Mouse (Mus musculus) frontal cortex, postnatal 25 days (tissue): ENCODE data around the gene Ctns.
A peak's percentile ranks its signal among the peaks of the same experiment; 100 is the strongest.

Source experiments
- DNase-seq, 2 experiments: peaks; one replicate each; pipeline ENCODE4 v3.0.0; 2022; ENCODE audit warnings: low spot score in 2 of 2

Ctns gene

DNA sequence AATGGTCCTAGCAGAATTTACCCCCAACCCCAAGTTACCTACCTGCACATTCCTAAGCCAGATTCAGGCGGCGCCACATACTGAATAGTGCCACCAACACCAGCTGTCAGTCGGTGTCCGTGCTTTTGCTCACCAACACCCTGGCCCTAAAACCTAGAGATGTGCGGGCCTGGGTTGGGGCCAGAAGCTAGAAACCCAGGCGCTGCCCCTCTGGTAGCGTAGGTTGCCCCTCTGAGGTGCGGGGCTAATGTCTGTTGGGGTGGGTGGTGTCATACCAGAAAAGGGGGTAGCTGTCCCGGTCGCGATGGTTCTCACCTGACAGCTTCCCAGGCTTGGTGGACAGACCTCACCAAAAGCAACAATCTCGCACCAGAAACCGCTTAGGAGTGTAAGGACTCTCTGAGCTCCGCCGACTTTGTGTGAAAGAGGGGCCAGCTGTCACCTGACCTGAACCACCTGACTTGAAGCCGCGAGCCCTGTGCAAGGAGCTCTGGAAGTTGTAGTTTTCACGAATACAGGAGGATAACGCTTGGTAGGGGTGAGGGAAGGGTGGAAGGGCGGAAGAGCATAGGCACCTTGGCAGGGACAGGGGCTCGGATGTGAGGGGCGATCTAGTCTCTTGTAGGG lies at the start of gene Ctns:
Gene Ctns (minus strand): TSS at position 440 of the 627 bp plus-strand sequence.
- DNase-seq: peak in 1 of 2 experiments; percentile 80

DNA sequence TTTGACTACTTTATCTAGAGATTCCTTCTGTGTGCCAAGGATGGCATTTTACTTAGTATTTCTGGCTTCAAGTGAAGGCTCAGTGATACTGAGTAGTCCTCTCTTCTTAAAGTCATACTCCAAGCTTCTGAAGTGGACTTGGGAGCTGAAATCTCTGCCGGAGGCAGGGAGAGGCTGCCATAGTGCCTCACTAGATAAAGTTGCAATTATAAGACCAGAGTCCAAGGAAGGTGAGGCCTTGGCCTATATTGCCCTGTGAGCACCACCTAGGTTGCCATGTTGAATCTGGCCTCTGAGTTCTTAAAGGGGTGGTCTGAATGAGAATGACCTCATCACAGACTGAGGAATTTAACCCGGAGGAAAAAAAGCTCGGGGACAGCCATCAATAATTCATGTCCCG lies 43.9 kb upstream of the Ctns start:
- no peak for DNase-seq

DNA sequence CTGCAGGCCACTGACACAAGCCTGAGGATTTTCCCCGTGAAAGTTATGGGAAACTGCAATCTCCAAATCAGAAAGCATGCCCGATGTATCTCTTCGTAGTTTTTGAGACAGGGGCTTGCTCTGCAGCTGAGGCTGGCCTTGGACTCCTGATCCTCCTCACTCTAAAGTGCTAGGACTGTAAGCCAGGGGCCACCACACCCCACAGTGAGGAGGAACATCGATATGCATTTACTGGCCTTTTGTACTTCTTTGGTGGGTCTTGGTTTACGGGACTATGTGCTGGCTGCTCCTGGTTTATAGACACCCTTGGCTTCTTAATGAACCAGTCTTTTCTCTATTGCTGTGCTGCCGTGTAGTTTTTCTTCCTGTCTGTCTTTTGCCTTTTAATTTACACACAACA lies 43.4 kb upstream of the Ctns start:
- DNase-seq: no peak

DNA sequence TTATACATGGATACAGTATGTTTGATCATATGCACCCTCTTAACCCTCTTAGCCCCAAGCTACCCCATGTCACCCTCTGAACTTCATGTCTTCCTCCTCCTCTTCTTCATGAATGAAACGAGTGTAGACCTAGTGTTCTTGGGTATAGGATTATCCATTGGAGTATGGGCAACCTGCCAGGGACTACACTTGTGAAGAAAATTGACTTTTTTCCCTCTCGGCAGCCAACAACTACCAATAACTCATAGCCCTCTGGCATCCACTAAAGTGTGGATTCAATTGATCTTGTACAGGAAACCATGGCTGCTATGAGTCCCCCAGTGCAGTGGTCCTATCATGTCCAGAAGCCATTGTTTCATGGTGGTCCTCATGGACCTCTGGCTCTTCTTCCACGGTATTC lies 37.9 kb upstream of the Ctns start:
- no peak for DNase-seq

DNA sequence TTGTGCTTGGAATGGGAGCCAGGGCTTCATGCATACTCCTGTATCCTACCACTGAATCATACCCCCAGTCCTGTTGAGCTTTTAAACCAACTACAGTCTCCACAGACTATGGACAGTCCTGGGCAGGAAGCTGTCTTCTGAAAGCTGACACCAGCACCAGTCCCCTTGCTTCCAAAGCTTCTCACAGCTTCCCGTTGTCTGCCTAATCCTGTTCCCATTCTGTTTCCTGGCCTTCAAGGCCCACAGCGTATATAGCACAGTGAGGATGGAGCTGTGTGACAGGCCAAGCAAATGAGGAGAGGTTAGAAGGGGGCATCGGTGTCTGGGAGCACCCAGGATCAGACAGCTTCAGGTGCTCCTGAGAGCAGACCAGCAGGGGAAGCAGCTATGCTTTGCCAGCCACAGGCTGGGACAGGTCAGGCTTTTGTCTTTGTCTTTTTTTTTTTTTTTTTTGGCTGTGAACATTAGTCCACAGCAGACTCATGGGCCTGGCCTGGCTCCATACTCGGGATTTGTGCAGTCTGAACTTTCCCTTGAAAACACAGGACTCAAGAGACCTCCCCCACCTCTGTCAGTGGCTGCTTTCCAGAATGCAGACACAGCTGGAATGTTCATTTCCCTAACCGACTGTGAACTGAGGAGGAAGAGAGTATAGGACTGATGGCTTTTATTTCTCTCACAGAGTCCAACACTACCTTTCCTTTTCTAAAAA lies 37.3 kb upstream of the Ctns start:
- DNase-seq: no peak

DNA sequence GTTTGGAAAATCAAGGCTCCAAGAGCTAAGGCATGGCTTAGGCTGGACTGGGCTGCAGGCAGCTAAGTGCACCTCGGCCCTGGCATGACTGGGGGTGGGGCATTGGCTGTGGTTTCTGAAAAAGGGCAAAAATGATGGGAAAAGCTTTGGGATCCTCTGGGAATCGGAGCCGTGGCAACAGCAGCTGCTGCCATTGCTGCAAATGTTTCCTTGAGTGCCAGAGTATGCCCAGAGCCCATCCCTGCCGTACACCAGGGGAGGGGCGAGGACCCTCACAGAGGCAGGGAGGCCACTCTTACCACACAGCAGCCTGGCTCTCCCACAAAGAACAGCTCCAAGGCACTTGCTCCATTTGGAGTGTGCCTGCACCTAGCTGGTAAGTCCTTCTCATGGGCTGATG lies 35.1 kb upstream of the Ctns start, which contains the start of gene Trpv1:
Gene Trpv1 (plus strand): TSS at position 301 of the 400 bp plus-strand sequence.
- DNase-seq: no peak

DNA sequence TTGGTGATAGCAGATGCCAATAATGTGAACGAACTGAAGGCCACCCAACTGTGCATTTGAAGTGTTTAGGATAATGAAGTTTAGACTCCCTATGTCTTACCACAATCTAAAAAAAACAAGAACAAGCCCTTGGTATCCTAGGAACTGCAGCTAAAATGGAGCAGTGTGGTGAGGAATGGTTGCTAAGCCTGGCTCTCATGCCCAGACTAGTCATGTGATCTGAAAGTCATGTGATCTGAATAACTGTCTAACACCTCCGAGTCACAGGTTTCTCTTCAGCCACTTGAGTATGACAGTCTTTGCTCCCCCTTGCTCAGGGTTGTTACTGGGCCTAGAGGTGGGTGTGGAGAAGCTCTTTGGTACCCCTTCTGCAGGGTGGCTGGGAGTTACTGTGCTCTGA lies 33.7 kb upstream of the Ctns start:
- no peak for DNase-seq

DNA sequence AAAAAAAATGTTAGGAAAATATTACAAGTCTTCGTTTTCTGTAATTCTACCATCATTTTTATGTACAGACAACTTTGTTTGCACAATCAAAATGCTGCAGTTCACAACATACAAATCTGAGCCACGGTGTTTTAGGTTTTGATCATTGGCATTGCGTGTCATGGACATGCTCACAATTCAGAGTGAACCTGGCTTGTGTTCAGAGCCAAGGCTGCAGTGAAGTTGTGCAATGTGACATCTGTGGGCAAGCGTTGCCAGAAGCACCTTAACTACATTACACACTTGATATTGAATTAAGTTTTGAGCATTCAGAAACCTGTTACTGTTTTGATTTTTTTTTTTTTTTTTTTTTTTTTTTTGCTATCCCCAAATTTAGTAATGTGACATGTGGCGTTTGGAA lies 31.2 kb upstream of the Ctns start:
- DNase-seq: no peak

DNA sequence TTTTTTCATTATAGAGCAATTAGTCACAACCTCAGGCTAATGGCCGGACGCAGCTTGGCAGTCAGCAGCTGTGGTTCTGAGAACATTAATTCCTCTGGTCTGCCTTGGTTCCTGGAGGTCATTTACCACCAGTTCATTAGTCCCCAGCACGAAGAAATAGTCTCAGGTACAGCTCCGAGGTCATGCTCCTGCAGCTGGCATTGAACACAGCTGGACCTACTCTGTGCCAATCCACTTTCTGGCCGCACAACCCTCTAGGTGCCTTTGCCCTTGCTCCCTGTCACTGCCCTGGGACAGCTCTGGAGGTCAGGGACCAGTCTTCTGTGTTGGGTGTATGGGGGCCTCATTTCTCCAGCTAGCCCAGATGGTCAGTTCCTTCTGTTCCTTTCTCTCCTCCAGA lies 30.0 kb upstream of the Ctns start:
- DNase-seq: no peak

DNA sequence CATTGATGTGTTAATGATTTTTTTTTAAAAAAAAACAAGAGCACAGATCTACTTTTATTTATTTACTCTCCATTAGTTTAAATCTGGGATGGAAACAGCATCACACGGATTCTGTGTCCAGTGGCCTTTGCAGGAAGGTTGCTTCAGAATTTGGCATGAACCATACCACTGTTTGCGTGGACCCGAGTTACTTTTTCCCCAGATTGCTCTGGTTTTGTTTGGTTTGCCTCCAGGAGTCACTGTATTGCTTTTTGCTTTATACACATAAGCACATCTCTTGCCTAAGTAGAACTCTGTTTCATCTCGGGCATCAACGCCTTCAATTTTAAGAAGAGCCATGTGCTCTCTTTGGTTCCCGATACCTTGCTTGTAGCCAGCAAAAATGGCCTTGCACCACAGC lies 27.0 kb upstream of the Ctns start:
- no peak for DNase-seq

DNA sequence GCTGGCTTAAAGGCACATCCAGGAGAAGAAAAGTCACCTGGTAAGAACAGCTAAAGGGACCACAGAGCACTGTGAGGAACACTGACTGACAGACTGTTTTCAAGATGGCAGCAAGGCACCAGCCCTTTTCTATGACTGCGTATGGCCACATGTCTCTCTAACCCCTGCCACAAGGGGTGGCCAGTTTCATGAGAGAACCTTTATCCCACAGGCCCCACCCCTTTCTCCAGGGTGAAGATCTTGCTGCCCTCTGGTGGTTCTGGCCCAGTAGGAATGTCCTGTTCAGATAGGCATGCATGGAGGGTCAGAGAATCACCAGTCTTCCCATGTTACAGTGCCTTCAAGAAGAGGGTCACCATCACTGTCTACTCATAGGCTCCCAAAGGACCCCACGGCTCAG lies 25.1 kb upstream of the Ctns start:
- no peak for DNase-seq

DNA sequence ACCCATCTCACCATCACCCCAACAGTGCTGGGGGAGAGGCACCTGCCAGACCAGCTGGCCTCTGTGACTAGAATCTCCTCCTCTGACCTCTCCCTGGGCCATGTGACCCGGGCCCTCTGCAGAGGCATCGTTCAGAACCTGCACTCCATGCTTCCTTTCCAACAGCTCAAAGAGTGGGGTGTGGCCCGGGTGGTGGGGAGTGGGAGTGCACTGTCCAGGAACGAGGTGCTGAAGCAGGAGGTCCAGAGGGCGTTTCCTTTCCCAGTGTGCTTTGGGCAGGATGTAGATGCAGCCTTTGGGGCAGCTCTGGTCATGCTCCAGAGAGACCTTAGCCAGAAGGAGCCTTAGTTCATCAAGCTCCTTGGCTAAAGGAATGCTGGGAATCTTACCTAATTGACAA lies 24.0 kb upstream of the Ctns start:
- no peak for DNase-seq

DNA sequence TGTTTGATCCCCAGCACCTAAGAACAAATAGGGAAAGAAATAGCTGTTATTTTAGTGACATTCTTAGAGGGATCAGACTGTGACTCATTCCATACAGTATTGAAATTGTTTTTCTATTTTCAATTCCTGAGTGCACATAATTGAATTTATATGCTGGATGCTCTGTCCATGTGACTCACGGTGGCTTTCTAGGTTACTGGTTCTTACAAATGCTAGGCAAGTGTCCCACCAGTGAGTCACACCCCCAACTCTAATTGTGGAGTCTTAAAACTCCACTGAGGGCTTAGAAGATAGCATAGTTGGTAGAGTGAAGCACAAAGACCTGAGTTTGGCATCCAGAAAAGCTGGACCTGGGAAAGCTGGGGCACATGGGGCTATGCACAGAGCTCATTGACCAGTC lies 21.8 kb upstream of the Ctns start:
- no peak for DNase-seq

DNA sequence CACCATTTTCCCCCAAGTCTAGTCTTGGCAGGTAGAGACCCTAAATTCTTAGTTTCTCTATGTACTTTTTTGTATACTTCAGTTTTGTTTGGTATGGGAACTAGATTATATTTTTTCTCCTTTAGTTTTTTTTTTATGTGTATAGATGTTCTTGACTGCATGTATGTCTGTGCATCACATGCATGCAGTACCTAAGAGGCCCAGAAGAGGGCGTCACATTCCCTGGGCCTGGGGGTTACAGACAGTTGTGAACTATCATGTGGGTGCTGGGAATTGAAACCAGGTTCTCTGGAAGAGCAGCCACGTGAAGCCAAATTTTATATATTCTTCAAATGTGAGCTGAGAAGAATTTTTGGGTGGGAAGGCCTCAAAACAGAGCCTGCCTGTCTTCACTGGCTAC lies 20.8 kb upstream of the Ctns start:
- DNase-seq: no peak

DNA sequence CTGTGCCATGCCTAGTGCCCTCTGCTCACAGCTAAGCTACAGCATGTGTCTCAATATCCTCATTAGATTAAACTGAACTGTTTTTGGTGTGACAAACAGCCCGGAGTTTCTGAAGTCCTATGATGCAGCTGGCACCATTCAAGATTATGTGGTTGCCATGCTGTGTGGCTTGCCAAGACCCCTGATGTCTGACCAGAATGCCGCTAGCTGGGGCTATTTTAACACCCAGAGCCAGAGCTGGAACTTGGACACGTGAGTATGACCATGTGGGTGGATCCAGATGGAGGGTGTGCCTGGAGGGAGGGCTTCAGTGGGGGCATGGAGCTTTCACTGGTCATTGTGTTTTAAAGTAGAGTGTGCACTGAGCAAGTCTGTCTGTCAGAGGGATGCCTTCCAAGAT lies 15.1 kb upstream of the Ctns start:
- no peak for DNase-seq

DNA sequence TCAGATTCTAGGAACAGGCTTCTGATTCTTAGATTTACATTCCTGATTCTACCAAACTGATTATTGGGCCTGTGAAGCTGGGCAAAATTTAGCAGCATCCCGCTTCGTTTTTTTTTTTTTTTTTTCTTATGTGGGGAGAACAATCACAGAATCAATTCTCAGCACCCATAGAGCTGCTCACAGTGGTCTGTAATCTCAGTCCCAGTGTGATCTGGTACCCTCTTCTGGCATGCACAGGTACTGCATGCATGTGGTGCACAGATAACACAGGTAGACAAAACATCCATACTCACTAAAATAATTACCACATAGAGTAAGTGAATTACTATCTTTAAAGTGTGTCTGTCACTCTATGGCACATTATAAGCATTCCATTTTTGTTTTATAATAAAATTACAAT lies 8.8 kb upstream of the Ctns start:
- no peak for DNase-seq

DNA sequence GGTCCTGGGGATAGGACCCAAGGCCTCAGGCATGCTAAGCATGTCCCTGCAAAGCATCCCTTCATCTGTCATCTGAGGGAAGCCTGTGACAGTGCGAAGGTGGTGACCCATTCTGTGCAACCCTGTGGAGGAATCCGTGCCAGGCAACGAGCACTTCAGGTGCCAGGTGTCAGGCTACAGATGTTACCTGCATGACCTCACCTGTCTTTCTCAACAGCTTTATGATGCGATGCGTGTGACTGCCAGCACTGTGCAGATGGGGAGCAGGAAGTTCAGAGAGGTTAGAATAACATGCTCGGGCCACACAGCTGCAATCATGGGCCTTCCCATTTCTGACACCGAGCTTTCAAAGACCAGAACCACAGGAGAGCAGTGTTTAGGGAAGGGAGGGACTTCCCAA lies 6.4 kb upstream of the Ctns start:
- no peak for DNase-seq

DNA sequence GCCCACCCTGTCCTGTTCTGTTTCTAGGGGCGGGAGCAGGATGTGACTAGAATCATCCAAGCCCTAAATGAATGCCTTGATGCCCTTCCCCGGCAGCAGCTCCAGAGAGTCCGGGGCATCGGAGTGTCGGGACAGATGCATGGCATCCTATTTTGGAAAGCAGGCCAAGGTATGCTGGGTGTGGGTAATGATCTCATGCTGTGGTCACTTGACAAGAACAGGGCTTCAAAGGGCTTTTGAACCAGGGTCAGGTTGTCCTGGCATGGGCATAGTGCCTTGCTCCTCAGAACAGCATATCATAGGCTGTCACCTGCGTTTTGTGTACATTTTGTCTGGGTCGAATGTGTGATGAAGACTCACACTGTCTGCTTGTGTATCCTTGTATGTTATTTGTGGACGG lies 5.1 kb upstream of the Ctns start:
- DNase-seq: no peak

DNA sequence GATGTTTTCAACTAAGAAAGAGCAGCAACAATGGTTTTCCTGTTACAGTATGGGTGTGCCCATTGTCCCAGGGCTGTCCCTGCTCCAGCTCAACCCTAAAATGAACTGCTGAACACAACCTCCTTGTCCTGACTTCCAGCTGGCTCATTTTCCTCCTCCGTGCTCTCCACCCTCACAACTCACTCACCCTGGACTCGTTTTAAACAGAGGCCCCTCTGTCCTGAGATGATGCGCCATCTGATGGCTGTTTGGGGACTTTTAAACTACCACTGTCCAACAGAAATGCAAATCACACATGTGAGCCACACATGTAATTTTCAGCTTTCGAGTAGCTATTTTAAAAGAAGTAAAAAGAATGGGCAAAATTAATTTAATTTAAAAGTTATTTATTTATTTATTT lies 2.8 kb upstream of the Ctns start:
- DNase-seq: no peak

DNA sequence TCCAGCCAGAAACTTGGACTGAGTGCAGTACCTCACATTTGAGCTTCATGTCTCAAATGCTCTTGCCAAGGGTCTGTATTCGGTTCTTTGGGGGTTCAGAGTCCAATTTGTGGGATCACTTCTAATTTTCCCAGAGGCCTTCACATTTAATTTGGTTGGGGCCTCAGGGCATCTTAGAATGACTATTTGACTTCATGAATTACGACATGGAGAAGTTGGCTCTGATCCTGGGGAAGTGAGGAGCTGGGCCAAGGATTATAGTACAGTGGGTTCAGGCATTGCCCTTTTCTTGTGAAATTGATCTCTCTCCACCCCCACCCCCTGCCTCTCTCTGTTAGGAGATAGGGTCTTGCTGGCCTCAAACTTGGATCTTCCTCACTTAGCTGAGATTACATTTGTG lies 2.2 kb upstream of the Ctns start:
- no peak for DNase-seq

DNA sequence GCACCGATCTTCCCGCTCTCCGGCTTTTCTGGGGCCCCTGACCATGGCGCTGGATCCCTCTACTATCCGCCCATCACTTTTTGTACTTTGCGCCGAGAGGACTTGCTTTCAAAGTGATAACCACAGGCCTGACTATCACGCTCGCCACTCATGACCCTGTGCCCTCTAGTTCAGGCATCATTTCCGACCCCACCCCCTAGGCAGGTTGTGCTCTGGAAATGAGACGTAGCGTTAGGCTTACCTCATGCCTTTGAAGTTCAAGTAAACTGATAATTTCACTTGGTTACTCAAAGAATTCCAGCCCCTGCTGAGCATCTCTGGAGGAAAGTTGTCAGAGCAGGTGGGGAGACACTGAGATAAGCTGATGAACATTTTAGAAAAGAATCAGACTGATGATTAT lies 1.0 kb upstream of the Ctns start:
- no peak for DNase-seq

DNA sequence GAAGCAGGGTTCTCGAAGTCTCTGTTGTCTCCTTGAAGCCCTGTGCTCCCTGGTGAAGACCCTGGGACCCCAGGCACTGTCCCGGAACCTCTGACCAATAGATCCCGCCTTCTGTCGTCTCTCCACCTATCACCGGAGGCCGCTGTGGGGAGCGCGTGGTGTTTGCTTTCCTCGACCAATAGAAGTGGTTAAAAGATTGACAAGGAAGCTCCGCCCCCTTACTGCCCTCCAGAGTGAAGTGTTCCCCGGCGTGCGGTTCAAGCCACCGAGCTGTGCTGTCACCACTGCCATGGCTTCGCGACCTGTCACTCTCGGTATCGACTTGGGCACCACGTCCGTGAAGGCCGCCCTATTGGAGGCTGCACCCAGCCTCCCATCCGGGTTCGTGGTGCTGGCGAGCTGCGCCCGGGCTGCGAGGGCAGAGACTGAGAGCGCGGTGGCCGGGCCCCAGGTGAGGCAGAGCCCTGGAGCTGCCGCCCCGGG lies 429 bp upstream of the Ctns start, which contains the start of gene Shpk:
Gene Shpk (plus strand): TSS at position 231 of the 483 bp plus-strand sequence.
- DNase-seq: peak; percentile 89 to 95

DNA sequence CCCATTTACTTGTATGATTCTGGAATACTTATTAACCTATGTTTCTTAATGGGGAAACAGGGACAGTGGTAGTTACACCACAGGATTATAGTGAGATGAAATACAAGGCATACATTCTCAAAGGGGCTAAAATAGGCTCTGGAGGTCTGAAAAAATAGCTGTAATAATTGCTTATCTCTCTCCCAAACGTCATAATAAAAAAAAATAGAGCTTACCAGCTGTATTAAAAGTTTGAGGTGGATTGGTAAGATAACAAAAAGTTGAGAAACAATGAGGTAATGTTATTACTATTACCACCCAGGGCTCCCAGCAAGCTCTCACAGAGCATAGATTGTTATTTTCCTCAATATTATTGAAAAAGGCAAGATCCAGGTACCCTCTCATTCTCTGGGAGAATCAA lies 652 bp downstream of the Ctns start:
- no peak for DNase-seq

DNA sequence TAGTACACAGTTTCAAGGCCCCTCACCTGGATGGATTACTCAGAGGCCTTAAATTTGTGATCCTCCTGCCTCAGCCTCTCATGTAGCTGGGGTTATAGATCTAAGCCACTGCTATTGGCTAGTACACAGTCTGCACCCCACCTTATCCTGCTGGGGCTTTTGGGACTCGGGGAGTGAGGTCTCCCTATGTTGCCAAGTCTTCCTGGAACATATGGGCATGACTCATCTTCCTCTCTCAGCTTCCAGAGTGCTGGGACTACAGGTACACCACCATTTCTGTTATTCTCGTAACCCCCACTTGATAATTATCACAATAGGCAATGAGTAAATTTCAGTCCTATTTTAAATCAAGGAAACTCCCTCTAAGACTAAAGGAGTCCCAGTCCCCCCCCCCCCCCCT lies 4.4 kb downstream of the Ctns start:
- DNase-seq: no peak
